Mouse (Mus musculus) gonadal fat pad, adult 2 months (tissue): ENCODE data around the gene Acaa1a. TPM values are rescaled to one million over a fixed set of nuclear protein-coding genes. Genes with fewer than 3 reads are reported as not detected.

Experiments
- DNase-seq: peaks from one replicate; pipeline ENCODE4 v3.0.0-alpha.2; 2012; ENCODE audit warnings: low read depth
- polyA plus RNA-seq: library from polyadenylated mRNA; depleted of rRNA; stranded (reverse); fragments of >200 nt; gene quantifications from 2 replicates; pipeline ENCODE4 v1.2.3, GENCODE M21; 2012; rRNA removed

The Acaa1a gene
- polyA plus RNA-seq, result 192 and 217 TPM in 2 replicates

GRCm38 (mm10) chr9:119339558-119340211 lies at the start of gene Acaa1a:
Gene Acaa1a, plus strand, starts transcription at chr9:119339676.
- DNase-seq, result no peak

- DNase-seq, result no peak
Observed at GRCm38 (mm10) chr9:119290791-119291190, 48.7 kb upstream of the Acaa1a start.

DNA sequence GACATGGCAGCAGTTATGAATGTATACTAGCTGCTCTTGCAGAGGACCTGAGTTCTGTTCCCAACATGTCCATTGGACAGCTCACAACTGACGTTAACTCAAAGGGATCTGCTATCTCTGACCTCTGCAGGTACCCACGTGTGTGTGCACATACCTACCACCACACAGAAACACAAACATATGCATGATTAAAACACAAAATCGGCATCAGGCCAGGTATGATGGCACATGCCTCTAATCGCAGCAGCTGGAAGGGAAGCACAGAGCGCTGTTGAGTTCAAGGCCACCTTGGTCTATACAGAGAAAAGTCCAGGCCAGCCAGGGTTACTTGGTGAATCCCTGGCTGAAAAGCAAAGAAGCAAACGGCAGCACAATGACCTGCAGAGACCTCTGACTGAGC lies 41.8 kb upstream of the Acaa1a start:
- DNase-seq, result no peak

- no peak for DNase-seq
Observed at GRCm38 (mm10) chr9:119298563-119298962, 40.9 kb upstream of the Acaa1a start.

GRCm38 (mm10) chr9:119305863-119306262 lies 33.6 kb upstream of the Acaa1a start:
- no peak for DNase-seq

GRCm38 (mm10) chr9:119309067-119309466 lies 30.4 kb upstream of the Acaa1a start:
- DNase-seq, result no peak

DNA sequence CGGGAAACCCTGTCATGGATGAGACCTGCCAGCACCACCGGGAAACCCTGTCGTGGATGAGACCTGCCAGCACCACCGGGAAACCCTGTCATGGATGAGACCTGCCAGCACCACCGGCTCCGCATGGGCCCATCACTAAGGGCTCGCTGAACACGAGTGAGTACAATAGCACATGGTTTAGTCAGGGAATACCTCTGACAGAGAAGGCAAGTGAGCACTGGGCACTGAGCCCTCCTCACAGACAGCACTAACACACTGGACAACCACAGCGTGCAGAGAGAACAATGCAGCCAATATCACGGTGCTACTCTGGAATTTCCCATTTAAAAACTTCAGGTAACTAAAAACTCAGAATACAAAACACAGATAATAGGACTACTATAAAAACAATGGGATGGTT lies 26.4 kb upstream of the Acaa1a start:
- DNase-seq, result no peak

DNA sequence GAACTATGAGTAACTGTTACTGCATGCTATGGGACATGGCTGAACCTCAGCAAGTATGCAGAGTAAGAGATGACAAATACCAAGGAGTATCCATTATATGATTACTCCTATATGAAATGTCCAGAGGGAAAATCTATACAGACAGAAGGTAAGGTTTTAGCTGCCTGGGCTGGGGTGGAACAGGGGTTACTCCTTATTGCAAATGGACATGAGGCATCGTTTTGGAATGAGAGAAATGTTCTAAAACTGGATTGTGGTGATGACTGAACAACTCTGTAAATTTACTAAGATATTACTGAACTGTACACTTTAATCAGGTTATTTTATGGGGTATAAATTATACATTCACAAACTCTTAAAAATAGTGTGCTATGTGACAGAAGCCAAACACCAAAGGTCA lies 20.6 kb upstream of the Acaa1a start:
- no peak for DNase-seq

- DNase-seq, result no peak
Observed at GRCm38 (mm10) chr9:119320446-119320845, 19.0 kb upstream of the Acaa1a start.

GRCm38 (mm10) chr9:119320946-119321345 lies 18.5 kb upstream of the Acaa1a start:
- DNase-seq, result no peak

DNA sequence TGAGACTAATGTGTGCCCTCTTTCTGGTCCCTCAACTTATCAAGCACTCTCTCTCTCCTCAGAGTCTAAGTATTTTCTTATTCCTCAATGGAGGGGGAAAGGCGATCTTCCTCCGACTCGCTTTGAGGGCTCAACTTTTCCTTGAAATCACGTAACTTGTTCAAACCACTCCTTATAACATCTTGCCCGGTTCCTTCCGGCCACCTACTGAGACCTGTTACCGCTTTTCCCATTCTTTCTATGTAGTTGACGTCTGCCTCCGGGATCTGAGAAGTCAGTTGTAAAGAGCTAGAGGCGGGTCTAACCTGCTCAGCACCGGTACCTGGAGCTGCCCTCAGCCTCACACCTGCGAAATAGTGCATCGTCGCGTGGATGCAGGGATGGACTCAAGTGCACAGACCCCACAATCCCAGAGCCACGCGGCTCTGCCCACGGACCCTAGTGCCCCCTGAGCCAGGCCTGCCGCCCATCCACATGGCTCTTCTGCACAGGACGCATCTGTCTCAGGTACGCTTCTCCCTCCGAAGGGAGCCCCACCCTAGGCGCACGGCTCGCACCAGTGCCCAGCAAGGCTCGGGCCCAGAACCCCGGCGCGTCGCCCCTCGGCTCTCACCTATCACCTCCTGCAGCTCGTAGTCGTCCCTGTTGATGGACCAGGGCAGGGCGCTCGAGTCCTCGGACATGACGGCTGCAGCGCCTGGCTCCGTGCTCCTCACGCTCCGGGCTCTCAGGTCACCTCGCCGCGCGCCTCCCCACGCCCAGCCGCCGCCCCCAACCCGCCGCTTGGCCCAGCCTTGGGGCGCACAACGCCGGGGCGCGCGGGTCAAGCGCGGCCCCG lies 17.9 kb upstream of the Acaa1a start:
- DNase-seq, result no peak

DNA sequence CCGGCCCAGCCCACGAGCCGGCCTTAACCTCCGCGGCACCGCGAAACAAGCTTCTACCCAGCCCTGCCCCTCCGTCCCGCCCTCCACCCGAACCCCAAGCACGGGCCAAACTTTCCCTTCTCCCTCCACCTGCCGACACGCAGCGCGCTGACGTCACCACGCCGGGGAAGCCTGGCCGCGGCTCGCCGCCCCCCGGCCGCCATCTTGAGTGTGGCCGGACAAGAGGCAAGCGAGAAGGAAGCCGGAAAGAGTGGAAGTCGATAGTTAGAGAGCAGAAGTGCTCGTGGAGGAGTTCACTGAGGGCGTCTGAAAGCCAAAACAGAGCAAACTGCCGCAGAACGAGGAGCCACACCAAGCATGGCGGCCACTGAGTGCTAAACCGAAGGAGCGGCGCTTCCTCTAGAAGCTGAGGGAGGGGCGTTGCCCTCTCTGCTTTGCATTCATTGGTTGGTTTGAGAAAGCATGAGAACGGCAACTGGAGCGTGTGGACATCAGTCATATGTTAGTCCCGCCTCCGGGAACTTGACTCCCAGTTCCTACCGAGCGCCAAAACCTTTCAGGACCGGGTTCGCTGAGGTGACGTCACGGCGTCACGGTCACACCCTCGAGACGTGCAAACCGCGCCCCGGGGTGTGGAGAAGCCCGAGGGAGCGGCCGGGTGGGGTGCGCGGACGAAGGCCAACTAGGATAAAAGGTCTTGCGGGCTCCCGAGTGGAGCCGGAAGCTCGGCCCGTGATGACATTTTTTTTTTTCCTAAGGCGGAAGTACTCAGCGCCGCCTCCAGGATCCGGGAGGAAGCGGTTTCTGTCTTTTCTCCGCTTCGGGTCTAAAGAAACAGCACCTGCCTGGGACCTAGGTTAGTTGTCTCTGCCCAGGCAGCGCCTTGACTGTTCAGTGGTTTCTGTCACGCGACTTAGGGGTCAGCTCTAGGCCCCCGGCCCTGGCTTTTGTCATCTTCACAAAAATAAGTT lies 16.9 kb upstream of the Acaa1a start, which contains the start of gene Oxsr1:
Oxsr1 (minus strand) TSS at position 139 of the 971 bp plus-strand sequence.
- DNase-seq, result peak; percentile 94

GRCm38 (mm10) chr9:119323260-119323645 lies 16.2 kb upstream of the Acaa1a start:
- DNase-seq, result no peak

GRCm38 (mm10) chr9:119324130-119324529 lies 15.3 kb upstream of the Acaa1a start:
- no peak for DNase-seq

DNA sequence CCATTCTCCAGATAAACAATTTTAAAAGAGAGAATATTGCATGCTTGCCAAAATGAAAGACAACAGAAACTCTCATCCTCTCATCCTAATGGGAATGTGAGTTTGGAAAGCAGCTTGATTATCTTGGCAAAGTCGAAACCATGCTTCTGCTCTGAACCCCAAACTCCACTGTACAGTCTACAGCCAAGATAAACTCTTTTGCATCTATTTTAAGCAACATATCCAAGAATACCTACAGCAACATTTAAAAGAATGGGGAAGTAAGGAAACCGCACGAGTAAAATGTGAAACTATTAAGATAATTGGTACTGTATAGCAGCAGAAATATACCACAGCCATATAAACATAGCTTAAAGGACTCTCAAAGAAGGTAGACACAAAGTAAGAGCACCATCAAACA lies 11.0 kb upstream of the Acaa1a start:
- DNase-seq, result peak; percentile 79

- peak; percentile 99 for DNase-seq
Observed at GRCm38 (mm10) chr9:119330186-119330963, 9.1 kb upstream of the Acaa1a start.

DNA sequence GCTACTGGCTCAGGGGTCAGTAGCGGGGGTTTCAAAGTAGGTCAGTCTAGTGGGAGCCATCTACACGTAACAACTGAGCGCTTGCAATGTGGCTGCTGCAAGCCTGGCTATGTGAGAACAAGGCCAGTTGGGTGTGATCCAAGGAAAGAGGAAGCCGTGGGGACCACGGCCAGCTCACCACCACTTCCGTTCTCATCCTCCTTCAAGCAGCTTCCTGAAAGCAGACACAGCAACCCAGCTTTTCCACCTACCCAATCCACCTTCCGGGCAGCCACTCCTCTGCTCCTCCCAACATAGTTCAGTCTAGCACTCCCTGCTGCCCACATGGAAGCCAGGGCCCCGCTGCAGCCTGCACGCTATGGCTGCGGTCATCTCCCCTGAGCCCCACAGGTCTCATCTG lies 5.2 kb upstream of the Acaa1a start:
- DNase-seq, result no peak

DNA sequence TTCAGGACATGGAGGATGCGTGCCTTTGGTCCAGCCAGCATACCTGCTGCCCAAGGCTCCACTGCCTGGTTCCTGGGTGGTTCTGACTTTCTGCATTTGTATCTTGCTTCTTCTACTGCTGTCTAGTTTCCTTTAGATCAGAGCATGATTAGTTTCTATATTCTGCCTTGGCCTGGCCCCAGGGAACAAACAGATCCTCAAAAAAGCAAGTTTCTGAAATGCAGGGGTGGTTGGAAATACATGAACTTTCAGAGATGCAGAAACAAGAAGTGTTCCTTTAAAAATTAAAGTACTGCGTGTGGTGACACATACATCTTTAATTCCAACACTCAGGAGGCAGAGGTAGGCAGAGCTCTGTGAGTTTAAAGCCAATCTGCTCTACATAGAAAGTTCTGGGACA lies 4.6 kb upstream of the Acaa1a start:
- no peak for DNase-seq

DNA sequence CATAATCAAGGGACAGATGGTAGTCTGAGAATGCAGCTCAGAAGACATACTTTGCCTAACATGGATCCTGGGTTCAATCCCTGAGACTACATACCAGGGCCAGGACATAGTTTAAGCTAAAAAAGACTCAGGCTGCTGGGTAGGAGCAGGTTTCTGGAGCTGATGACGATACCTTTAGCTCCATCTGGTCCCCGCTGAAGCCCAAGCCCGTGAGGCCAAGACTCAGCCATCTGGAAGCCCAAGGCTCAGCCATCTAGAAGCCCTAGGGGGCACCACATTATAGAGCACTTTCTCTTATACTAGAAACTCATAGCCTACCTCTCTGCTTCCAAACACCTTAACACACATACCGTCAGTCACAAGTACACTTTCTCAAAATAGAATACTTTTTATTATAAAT lies 3.9 kb upstream of the Acaa1a start:
- DNase-seq, result no peak

GRCm38 (mm10) chr9:119337842-119338241 lies 1.6 kb upstream of the Acaa1a start:
- DNase-seq, result no peak

DNA sequence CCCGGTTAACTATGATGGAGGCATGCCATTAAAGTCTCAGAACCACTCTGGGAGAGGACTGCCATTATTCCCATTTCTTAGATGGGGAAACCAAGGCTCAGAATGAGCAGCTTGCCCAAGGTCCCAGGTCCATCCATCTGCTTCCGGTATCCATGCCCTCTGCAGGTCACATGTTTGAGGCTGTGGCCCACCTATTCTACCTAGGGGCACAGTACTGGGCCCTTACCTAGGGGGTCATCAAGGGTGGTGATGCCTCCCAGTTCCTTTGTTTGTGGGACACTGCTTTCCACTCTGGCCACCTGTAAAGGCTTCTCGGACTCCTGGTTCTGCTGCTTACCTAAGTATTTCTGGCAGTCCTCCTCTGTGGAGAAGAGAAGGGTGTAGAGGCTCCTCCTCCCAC lies 1.1 kb upstream of the Acaa1a start:
- DNase-seq, result no peak
